Mouse (Mus musculus) heart, postnatal 10 days (tissue): ENCODE data around the gene Tnik. TPM values are rescaled to one million over a fixed set of nuclear protein-coding genes. Genes with fewer than 3 reads are reported as not detected.
A peak's percentile ranks its signal among the peaks of the same experiment; 100 is the strongest.

Experiments
- DNase-seq, 2 experiments: peaks; one replicate each; pipeline ENCODE4 v3.0.0; 2021
- intact Hi-C: fragments of 180-260 bp; cut with DNase I; formaldehyde crosslinking; loops from one replicate; pipeline ENCODE4 v1.15.1; 2025
- total RNA-seq, 2 experiments: library from RNA; stranded (reverse); gene quantifications; 2 replicates each; pipeline ENCODE4 v1.2.3; 2021

The Tnik gene
- total RNA-seq, 2 experiments from 2014 or later: 27.5 to 36.7 TPM

- intact Hi-C loops: no loop called here
- peak in 1 of 2 experiments; percentile 22 for DNase-seq
These were observed 82.4 kb downstream of the Tnik start for GRCm38 (mm10) chr3:28345446-28345845.

- no peak for DNase-seq
- intact Hi-C loops: no loop called here
These were observed 82.9 kb downstream of the Tnik start for GRCm38 (mm10) chr3:28345961-28346360.

GRCm38 (mm10) chr3:28346476-28346875 lies 83.5 kb downstream of the Tnik start:
- no peak for DNase-seq
- intact Hi-C loops: no loop called here

GRCm38 (mm10) chr3:28348746-28349145 lies 85.7 kb downstream of the Tnik start:
- DNase-seq: no peak
- intact Hi-C loops: no loop called here

GRCm38 (mm10) chr3:28350147-28350801 lies 87.3 kb downstream of the Tnik start:
- intact Hi-C loops: no loop called here

GRCm38 (mm10) chr3:28358391-28358790 lies 95.4 kb downstream of the Tnik start:
- intact Hi-C loops: no loop called here
- no peak for DNase-seq

More at GRCm38 (mm10) chr3:28350147-28350801, 87.3 kb downstream of the Tnik start:
- no peak for DNase-seq

GRCm38 (mm10) chr3:28359138-28359537 lies 96.1 kb downstream of the Tnik start:
- no peak for DNase-seq
- intact Hi-C loops: no loop called here

- intact Hi-C loops: no loop called here
- DNase-seq: no peak
These were observed 98.0 kb downstream of the Tnik start for GRCm38 (mm10) chr3:28361056-28361455.

- no peak for DNase-seq
- intact Hi-C loops: no loop called here
These were observed 100.6 kb downstream of the Tnik start for GRCm38 (mm10) chr3:28363441-28364125.

- intact Hi-C loops: no loop called here
- DNase-seq: no peak
These were observed 105.7 kb downstream of the Tnik start for GRCm38 (mm10) chr3:28368746-28369145.

GRCm38 (mm10) chr3:28369266-28369665 lies 106.3 kb downstream of the Tnik start:
- intact Hi-C loops: no loop called here
- no peak for DNase-seq

GRCm38 (mm10) chr3:28369698-28370097 lies 106.7 kb downstream of the Tnik start:
- intact Hi-C loops: no loop called here

GRCm38 (mm10) chr3:28371583-28371982 lies 108.6 kb downstream of the Tnik start:
- peak; percentile 29 to 75 for DNase-seq
- intact Hi-C loops: no loop called here

More at GRCm38 (mm10) chr3:28369698-28370097, 106.7 kb downstream of the Tnik start:
- peak; percentile 33 to 71 for DNase-seq

- intact Hi-C loops: no loop called here
- no peak for DNase-seq
These were observed 109.4 kb downstream of the Tnik start for GRCm38 (mm10) chr3:28372459-28372858.

- intact Hi-C loops: no loop called here
- no peak for DNase-seq
These were observed 111.9 kb downstream of the Tnik start for GRCm38 (mm10) chr3:28374738-28375510.

GRCm38 (mm10) chr3:28380224-28380623 lies 117.2 kb downstream of the Tnik start:
- DNase-seq: no peak
- intact Hi-C loops: no loop called here

- peak; percentile 35 to 48 for DNase-seq
- intact Hi-C loops: no loop called here
These were observed 120.6 kb downstream of the Tnik start for GRCm38 (mm10) chr3:28383526-28384126.

- no peak for DNase-seq
- intact Hi-C loops: no loop called here
These were observed 122.4 kb downstream of the Tnik start for GRCm38 (mm10) chr3:28385199-28385975.

- intact Hi-C loops: no loop called here
- no peak for DNase-seq
These were observed 125.5 kb downstream of the Tnik start for GRCm38 (mm10) chr3:28388540-28388939.

GRCm38 (mm10) chr3:28390183-28390582 lies 127.2 kb downstream of the Tnik start:
- no peak for DNase-seq
- intact Hi-C loops: no loop called here
